Mouse (Mus musculus) heart, postnatal 36 days (tissue): ENCODE measurements at regions not wholly inside any gene's neighbourhood (a gene's known extent, or its start where the extent isn't known, plus 50 kb on each side); places are given as distances from the start of the nearest gene placed in this dataset.
A peak's percentile ranks its signal among the peaks of the same experiment; 100 is the strongest.
"Not testable (repeated sequence)": the region's sequence is repeated elsewhere in the genome, so short reads cannot be mapped to it uniquely, and the experiment has no call there.

ENCODE experiments used
- DNase-seq, 2 experiments: peaks; one replicate each; pipeline ENCODE4 v3.0.0; 2021 to 2022
- intact Hi-C: fragments of 180-260 bp; cut with DNase I; formaldehyde crosslinking; loops from one replicate; pipeline ENCODE4 v1.15.1; 2025

DNA sequence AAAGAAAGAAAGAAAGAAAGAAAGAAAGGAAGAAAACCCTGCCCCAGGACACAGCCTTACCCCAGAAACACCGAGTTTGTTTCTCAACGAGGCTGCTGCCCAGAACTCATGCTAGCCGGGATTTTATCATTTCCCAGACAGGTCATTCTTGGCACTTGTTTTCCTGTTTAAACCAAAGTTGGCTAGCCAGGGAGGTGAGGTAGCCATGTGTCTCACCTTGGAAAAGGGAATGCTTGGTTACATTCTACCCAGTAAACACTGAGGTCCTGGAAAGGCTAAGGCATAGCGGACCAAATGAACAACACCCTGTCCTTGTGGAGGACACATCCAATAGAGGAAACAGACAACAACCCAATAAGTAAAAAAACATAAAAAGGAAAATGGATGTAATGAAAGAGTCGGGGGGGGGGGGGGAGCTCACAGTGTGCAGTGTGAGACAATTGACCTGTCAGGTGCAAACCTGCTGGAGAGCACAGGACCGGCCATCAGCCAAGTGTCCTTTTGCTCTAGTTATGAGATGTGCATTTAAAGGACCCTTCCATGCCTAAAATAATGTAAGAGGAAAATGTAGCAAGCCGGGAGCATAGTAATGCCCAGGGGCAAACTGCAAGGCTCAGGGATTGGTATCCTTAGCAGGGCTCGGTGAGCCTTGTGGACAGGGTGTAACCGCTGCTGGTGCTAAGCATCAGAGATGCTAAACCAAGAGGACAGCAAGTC, 78.2 kb upstream of the Fzd7 start:
- intact Hi-C loops = no loop called here
- DNase-seq = no peak

DNA sequence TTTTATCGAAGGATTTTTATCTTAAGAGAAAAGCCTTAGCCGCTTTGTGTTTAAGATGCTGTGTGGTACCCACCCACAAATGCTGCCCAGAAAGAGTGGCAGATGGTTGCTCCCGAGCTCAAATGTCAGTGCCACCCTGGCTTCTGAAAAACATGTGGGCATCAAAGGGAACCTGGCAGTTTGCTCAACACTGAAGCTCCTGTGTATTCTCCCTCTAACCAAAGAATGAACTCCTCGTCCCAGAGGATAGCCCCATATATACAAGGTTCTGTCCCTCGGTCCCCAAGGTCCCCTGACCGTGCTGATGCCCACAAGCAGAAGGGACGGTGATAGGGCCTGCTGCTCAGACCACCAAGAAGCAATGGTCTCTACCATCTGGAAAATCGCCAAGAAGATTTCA, 76.9 kb upstream of the Fzd7 start:
- intact Hi-C loops = no loop called here
- DNase-seq = no peak

DNA sequence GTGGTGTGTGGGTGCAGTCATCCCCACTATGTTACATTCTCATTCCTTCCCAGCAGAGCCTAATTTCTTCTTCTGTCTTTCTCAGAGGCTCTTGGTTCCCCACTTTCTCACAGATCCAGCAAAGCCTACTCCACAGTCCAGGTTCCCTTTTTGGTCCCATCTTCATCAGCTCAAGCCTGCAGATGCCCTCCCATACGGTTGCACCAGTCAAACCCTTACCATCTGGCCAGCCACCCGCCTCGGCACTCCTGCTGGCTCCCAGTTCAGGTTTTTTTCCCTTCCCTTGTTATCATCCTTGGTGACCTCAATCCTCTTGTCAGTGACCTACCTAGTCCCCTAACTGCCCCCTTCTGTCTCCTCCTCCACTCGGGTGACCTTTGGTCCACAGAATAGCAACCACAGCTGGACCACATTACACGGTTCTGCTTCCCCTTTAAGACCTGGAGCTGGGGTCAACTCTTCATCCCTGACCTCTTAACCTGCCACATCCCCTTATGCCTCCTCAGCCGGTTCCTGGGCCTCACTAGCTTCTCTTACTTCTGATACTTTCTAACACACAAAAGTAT, 75.4 kb upstream of the Fzd7 start:
- no peak for DNase-seq
- intact Hi-C loops = no loop called here

DNA sequence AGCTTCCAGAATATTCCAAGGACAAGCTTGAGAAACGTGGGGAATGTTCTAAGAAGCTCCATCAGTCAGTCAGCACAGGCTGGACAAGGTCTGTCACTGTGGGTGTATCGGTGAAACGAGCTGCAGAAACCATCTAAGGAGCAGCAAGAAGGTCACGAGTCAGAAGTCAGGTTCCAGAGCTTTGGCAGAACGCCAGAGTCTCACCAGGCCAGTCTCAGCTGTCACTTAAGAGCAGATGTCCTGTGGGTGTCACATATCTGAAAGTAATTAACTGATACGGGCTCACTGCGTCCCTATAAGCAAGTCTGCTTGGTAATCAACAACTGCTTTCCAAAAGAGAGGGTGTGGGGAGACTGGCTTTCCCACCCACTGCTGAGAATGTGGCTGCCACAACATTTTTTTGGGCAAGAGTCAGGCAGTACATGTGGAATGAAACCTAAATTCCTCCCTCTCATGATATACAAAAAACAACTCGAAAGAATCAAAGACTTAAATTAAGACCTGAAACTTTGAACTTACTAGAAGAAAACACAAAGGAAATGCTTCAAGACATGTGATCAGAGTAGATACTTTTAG, 72.6 kb upstream of the Fzd7 start:
- no peak for DNase-seq
- intact Hi-C loops = no loop called here

DNA sequence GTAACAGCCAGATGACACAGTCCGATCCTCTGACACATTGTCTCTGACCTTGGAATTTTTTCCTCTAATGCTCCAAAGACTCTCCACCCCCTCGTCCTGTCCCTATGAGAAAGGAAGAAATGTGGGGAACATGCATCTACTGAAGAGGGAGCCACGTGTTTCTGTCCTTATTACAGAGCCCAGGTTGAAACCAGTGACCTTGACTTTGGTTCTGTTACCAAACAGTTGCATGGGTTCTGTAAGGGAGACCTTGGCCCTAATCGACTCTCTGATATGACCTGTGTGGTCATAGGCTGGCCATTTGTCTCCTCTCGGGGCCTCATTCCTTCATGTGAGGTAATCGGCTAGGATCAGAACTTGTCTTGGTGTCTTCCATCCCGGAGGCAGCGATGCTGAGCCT, 69.0 kb upstream of the Fzd7 start:
- no peak for DNase-seq
- intact Hi-C loops = no loop called here

DNA sequence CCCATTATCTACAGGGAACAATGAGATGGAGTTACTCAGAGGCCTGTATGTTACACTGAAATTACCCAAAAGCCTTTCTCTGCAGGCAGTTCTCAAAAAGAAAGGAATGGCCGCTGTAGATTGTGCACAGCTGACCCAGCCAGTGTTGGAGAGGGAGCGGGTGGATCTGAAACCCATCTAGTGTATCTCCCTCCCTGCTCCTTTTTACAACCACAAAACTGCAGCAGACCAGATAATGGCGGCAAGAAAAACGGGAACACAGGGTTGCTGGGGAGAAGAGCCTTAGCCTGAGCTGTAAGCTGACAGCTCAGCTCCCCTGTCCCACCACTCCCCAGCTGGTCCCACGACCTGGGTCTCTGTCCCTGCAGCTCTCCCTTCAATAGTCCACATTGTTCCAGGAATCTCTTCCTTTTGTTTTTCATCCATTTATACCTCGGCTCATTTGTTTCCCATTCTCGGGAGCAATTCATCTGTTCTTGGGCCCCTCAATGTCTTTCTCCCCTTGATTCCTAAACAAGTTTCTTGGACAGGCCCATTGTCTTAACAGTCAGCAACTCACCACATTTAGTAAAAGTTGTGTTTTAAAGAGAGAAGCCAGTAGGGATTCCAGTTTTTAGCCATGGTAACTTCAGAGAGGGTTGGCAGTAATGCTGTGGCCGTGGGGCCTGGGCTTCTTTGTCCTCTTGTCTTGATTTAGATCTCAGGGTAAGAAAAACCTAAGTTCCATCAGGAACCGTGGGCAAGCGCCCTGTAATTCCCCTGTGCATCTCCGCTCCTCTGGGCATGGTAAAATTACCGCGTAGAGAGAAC, 67.6 kb upstream of the Fzd7 start:
- DNase-seq = no peak
- intact Hi-C loops = no loop called here

DNA sequence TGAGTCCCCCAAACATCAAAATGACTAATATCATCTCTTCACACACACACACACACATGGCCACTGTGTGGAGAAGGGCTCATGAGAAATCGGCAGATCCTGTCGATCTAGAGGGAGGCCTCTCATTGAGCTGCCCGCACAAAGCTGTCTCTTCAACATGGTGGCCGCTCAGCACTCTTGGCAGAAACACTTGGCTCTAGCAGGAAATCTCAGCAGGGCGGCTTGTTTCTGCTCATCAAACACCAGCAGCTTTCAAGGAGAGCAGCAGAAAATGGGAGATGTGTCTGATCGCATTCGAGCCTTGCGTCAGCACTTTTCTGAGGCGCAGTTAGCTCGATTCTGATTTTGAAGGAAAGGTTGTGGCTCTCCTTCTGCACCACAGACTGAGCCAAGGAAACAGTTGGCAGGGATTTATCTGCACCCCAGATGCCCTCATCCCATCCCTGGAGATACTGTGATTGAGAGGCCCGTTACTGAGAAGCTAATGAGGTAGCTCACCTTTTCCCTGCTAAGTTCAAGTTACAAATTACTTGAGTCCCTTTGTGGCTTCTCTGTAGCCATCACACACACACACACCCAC, 66.4 kb upstream of the Fzd7 start:
- intact Hi-C loops = no loop called here
- DNase-seq = no peak

DNA sequence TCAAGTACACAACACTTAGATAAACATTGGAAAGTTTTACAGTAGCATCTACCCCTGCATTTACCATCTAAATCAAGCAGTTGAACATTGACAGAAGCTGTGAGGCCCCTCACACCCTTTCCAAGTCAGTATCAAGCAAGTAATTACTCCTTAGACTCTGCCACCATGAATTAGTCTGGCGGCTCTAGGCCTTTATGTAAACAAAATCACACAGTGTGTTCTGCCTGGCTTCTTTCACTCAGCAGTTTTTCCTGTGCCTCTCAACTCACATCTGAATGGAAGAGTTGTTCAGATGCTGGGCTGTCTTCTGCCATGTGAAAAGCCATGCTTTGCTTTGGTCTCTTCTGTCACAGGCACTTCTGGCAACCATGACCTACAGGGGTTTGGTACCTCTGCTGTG, 64.9 kb upstream of the Fzd7 start:
- intact Hi-C loops = no loop called here
- no peak for DNase-seq

DNA sequence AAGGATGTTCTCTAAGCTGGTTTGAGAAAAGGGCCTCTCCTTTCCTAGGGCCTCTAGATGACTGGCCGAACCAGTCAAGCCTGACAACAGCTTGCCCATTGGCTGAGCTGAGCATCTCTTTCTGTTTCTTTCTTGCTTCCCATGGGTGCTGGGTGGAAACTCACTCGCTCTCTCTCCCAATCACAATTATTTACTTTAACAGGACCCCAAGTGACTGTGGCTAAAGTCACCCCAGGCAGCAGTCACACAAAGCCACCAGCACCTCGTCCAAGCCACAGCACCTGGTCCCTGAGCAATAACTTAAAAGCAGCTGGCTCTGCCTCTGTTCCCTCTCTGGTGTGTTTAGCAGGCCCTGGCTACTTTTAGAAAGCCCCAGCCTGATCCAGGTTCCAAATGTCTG, 64.3 kb upstream of the Fzd7 start:
- intact Hi-C loops = no loop called here
- DNase-seq = no peak

DNA sequence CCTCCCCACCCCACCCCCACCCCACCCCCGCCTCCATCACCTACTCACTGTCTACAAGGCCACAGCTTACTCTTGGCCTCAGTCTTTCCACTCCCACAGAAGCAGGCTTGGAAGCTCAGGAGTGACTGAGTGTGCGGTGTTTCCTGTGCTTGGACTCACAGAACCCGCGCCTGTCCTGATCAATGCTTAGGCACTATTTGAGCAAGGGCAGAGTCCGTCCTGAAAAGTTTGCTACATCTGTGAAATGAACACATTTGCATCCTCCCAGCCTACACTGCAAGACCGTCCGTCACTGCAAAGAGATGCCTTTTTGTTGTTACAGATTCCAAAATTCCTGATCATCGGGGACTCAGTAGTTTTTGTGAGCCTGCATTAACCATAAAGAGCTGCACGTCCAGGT, 63.5 kb upstream of the Fzd7 start:
- intact Hi-C loops = no loop called here
- no peak for DNase-seq

DNA sequence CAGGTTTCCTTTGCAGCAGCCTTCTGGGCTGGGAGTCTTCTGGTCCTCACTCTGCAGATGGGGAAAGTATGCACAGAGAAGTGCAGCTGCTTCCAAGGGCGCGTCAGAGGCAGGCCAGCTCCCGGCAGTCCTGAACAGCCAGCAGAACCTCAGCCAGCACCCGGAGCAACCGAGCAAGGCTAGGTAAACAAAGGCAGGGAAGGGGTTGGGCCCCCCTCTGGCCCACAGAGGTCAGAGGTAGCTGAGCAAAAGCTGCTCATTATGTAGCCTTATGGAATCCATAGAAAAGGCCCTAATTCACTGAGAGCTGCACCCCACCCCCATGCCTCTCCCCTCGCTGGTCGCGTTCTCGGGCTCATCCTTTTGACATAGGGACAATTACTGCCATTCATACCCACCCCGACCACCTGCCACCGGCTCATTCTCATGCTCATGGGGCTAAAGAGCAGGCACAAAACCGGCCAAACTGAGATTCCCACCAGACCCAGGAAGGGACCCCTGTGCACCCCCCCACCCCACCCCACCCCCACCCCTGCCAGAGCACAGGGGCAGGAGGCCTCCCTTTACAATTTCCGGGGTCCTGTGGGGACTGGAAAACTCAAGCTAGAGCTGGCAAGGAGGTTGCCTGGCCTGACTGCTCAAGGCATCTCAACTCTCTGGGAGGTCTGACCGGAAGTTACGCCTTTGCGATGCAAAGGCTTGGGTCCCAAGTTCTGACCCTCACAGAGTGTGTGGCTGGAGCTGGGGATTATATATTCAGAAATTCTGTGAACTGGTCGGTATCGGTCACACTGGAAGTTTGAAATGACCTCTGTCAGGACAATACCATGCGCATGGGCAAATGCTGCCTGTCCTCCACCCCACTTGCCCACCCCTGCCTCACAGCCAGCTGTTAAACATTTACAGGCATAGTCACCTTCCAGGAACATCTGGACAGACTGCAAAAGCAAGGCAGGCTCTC, 59.0 kb upstream of the Fzd7 start:
- intact Hi-C loops = no loop called here
- DNase-seq = peak; percentile 25 to 39

DNA sequence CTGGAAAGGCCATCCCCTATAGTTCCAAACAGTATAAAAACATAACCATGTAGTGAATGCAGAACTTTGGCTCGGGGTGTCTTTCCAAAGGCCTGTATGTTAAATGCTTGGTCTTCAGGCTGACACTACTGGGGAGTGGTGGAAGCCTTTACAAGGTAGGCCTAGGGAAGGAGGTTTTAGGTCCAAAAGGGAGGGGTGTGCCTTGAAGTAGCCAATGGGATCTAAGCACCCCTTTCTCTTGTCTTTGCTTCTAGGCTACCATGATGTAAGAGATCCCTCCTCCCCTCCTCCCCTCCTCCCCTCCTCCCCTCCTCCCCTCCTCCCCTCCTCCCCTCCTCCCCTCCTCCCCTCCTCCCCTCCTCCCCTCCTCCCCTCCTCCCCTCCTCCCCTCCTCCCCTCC, 56.5 kb upstream of the Fzd7 start:
- DNase-seq, intact Hi-C loops: not testable (repeated sequence)

DNA sequence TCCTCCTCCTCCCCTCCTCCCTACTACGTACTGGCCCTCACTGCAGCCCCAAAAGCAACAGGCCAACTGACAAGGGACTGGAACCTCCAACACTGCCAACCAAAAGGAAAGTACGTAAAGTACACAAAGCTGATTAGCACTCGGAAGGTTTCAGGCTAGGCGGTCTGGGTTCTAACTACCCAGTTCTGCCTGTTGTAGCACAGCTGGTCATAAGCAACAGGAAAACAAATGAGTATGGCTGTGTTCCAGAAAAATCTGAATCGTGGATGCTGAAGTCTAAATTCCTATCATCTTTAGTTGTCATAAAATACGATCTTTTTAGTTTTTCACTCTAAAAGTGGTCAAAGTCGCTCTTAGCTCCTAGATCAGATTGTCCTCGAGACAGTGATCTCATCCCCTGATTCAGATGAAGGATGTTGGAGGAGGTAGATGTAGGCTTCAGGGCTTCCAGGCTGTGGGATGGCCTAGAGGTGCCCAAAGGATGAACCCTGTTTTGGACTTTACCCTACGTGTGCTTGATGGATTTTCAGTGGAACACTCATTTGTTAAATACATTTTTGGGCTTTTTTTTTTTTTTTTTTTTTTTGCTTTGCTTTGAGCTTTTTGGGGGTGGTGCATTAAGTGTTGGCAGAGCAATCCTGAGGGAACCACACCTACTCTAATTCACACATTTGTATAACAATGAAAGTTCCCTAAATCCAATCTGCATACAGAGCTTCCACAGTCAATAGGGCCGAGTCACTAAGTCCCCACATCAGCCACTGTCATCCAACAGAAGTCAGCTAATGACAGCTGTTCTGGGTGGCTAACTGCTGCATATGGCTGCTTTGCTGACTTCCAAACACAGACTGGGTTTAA, 55.6 kb upstream of the Fzd7 start:
- no peak for DNase-seq
- intact Hi-C loops = no loop called here

DNA sequence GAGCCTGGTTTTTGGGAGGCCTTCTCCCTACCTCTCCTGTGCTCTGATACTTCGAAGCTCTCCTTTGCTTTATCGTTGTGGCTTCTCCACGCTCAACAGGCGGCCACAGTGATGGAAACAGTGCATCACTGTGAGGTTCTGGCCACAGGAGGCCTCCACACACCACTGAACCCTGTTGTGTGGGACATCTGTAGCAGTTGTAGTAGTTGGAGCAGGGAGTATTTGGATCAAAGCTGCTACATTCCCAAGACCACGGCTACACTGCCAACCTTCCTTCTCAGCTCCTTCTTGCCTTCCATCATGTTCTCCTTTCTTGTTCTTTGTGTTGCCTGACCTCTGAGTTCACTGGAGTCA, 55.0 kb upstream of the Fzd7 start:
- intact Hi-C loops = no loop called here
- no peak for DNase-seq

DNA sequence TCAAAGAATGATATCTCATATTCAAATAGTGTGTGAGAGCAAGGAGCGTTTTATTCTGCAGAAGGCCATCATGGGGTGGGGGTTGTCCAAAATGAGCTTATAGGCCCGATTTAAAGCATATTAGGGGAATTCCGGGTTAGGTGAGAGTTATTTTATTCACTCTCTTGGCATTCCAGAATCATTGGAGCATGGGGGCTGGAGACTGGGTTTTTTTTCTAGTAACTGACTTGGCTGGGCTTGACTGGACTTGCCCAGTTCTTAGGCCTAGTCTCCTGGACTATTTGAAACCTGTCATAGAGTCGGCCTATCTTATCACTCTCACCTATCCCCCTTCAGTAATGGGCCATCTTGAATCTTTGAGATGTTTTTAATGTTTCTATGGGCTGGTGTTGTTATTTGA, 52.9 kb upstream of the Fzd7 start:
- DNase-seq = no peak
- intact Hi-C loops = no loop called here

DNA sequence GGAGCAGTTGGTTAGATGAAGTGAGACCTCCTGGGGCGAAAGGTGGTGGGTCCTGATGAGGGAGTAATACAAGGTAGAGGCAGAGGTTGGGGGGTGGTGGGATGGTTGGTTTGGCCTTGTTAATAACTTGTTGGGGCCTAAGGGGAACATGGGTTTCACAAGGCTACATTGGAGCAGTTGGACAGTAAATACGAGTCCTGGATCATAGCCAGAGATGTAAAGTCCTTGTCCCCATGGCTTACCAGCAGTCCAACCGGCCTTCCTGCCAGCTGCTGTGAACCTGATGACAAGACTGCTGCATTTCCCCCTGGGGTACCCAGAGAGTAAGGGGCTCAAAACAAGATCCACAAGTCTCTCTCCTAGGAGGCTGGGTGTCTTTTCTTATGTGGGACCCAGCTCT, 52.0 kb upstream of the Fzd7 start:
- no peak for DNase-seq
- intact Hi-C loops = no loop called here

DNA sequence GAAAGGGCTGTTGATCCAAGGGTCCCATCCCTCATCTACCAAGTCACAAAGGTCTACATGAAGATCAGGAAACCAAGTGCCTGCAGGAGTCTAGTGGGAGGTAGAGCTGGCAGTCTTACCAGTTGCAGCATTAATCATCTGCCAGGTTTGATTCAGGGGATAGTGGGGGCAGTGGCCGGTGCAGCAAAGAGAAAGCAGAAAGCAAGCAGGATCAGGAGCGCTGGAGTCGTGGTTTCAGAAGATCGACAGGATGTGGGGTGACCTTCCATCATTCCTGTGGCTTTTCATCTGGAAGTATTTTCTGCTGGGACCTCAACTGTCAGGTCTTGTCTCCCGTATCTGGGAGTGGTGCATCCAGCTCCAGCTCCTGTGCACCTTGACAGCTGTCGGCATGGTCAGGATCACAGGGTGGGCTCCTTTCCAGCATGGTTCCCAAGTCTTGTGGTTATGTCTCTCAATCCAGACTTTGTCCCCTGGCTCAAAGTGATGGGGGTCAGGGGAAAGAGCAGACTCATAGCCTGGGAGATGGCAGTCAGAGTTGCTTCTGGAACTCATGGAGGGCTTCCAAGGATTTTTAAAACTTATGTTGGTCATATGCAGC, 51.2 kb upstream of the Fzd7 start:
- intact Hi-C loops = no loop called here
- no peak for DNase-seq
